Mouse (Mus musculus) spleen, embryonic (tissue): ENCODE measurements at regions not wholly inside any gene's neighbourhood (a gene's known extent, or its start where the extent isn't known, plus 50 kb on each side); places are given as distances from the start of the nearest gene placed in this dataset.
"Not testable (repeated sequence)": the region's sequence is repeated elsewhere in the genome, so short reads cannot be mapped to it uniquely, and the experiment has no call there.

Experiments used
- CTCF ChIA-PET: fragments of 350-600 bp; sonication (Branson Sonifier 250); formaldehyde crosslinking; loops from one replicate; lab custom pipeline; 2022; lab: Charles Lee

DNA sequence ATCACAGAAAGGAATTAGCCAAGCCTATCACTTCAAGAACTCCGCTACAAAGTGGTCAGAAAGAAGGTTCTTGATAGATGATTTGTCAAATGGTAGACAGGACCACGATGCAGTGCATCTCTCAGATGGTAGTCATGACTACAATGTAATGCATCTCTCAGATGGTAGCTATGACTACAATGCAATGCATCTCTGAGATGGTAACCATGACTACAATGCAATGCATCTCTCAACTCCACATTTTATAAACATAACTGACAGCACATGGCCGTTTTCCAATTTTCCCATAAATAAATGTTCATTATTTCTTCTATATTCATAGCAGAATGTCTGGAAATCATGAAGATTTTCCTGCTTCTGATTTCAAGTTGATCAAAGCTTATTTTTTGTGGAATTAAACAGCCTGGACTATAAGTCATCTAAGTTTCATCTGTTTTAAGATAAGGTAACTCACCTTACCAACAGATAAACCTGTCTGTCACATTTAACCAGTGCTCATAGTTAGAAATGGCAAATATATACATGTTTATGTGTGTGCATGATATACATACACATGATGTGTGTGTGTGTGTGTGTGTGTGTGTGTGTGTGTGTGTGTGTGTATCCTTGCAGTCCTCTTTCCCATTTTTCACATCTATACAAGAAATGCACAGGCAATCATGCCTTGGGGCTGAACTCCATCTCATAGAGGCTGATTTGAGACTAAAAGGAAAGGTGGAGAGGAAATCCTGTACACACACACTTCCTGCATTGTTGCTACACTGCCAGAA is 122.4 kb downstream of the Phf3 start:
- CTCF ChIA-PET = no interaction called here

GRCm38 (mm10) chr1:30741955-30742354 is 131.8 kb downstream of the Phf3 start:
- CTCF ChIA-PET = no interaction called here

- CTCF ChIA-PET = no interaction called here
Observed at GRCm38 (mm10) chr1:30740831-30741230, 132.9 kb downstream of the Phf3 start.

GRCm38 (mm10) chr1:30721519-30721918 is 152.2 kb downstream of the Phf3 start:
- CTCF ChIA-PET = no interaction called here

DNA sequence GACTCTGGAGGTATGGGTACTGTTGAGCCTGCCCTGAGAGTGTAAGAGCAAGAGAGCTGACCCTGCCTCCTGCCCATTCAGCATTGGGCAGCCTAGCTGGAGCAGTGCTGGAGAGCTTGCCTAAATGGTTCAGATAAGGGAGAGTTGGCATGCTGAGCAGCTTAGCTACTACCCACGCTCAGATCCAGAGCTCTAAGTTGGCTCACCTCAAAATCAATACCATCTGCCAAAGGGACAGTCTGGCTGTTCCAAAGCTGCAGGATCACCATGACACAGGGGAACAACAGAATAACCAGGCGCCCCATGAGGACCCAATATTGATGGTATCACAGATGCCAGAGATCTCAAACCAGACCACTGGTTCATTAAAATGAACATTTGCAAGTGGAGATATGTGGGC is 152.9 kb downstream of the Phf3 start:
- CTCF ChIA-PET = no interaction called here

GRCm38 (mm10) chr1:30718578-30718977 is 155.1 kb downstream of the Phf3 start:
- CTCF ChIA-PET = no interaction called here

DNA sequence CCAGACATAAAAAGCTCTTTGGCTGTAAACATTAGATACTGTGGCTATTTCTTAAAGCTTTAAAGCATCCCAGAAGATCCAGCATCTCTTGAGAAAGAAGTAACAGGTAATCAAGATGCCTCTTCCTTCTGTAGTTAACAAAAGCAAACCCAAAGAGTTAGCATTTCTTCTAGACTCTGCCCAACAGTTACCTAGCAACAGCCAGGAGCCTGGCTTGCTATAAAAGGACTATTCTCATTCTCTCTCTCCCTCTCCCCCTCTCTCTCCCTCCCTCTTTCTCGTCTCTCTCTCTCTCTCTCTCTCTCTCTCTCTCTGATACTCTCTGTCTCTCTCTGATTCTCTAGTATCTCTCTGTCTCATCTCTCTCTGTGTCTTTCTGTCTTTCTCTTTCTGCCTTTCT is 157.4 kb downstream of the Phf3 start:
- CTCF ChIA-PET = no interaction called here

DNA sequence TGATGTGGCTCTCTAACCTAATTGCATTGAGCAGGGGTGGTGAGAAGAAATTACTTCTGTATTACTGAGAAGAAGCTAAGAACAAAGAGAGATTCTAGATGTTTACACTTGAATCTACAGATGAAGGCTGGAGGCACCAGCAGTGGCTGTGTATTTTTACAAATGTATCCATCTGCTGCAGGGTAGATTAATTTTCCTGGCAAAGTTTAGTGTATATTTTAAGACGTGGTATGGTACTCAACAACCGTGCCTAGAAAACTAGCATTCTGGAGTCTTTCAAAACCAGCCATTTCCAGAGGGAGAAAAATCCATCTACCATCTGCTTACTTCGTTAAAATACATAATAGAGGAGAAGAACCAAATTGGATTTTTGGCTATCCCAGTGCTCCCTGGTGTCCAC is 172.6 kb downstream of the Phf3 start:
- CTCF ChIA-PET = no interaction called here

DNA sequence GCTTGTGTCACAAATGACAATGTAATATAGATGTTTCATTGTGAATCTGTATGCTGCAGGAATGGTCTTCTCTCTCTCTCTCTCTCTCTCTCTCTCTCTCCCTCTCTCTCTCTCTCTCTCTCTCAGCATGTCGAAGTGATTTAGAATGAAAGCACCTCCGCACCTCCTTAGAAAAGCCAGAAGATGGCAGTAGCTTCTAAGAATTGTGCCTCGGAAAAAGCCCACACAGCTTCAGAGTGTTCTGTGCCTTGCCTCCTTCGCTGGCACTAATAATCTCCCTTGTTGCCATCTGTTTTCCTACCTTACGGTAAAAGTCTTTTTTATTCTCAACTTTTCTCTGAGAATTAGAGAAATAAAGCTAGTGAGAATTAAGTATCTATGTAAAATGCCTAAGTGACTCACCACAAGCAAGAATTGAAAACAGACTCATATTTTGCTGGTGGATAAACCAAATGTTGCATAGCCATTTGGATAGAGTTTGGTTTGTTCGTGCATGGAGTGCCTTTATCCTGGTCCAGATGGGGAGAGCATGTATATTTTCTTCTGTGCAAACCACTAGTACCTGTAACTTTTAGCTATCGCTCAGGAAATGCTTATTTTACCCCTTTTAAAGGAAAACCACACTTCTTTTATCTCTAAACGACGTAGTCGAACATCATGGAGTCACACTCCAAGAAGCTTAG is 173.2 kb downstream of the Phf3 start:
- CTCF ChIA-PET = no interaction called here

- CTCF ChIA-PET = no interaction called here
Observed at GRCm38 (mm10) chr1:30696342-30696741, 177.4 kb downstream of the Phf3 start.

DNA sequence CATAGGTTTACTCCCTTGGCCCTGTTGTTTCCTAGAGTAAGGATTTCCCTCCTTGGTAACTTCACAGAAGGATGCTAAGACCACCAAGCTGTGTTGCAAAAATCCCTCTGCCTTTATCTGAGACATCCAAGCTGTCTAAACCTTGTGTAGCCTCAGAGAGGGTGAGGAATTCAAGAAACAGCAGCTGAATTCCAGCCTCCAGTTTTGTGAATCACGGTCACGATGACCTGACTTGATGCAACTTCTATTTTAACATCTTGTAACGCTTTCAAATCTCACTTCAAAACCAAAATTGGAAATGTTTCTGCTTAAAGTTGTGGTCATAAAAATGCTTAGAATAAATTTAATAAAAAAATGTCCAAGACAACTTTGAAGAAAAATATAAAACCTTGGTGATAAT is 188.4 kb downstream of the Phf3 start:
- CTCF ChIA-PET = no interaction called here

- CTCF ChIA-PET = no interaction called here
Observed at GRCm38 (mm10) chr1:30683889-30684288, 189.8 kb downstream of the Phf3 start.

GRCm38 (mm10) chr1:30639807-30640206 is 233.9 kb downstream of the Phf3 start:
- CTCF ChIA-PET = no interaction called here

DNA sequence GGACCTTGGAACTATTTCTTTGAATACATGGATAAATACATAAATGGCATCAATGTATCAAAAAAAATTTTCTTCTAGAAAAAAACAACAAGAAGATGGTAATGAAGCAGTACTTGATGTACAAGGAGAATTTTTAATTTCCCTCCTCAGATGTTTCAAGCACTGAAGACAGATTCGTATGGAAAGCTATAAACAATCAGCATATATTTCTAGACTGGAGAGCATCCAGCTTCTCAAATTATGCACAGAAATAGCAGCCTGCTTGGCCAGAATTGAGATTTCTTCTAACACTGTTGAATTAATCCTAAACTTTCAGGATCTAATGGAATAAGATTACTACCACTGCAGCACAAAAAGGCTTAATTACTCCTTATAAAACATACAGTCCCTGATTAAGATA is 241.0 kb downstream of the Phf3 start:
- CTCF ChIA-PET = no interaction called here

- CTCF ChIA-PET = not testable (repeated sequence)
Observed at GRCm38 (mm10) chr1:30627796-30628195, 245.9 kb downstream of the Phf3 start.

DNA sequence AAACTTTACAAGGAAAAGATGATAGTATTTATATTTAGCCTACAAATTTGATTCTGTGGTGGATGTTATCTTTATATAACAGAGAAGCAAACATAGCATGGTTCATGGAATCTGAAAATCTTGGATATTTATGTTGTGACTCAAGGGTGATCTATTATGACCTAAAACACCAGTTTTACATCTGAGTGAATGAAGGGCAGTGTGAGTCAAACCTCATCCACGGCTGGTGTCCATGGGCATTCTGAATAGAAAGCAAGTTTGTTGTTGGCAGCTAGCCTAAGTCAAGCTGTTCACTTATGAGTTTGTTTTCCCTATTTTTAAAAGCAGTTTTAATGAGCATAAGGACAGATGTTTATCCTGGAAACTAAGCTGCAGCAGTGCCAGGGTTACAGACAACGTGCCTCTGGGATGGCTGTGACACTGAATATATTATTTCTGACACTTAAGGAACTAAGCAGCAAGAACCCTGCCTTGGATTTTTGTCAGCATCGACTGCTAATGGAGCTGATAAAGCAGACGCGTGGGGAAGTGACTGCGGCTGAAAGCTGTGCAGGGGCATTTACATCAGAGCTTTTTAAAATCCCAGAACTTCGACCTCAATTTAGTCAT is 278.5 kb downstream of the Phf3 start:
- CTCF ChIA-PET = no interaction called here

- CTCF ChIA-PET = no interaction called here
Observed at GRCm38 (mm10) chr1:30594036-30594435, 279.7 kb downstream of the Phf3 start.

- CTCF ChIA-PET = no interaction called here
Observed at GRCm38 (mm10) chr1:30590721-30591120, 283.0 kb downstream of the Phf3 start.

DNA sequence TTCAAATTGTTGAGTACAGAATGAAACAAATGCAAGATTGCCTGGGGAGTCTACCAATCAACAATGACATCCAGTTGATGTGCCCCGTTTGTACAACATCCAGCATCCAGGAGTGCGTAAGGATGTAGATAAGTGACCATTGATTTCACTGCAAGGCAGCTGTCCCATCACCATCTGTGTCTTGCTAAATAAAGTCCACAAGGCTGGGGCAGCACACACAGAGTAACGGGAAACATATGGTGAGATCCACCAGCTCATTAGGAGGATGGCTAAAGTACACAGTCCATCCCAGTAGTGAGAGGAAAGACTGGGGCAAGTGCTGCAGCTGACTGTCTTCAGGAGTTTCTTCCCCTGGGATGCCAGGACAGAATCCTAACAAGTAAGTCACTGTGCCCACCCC is 284.8 kb downstream of the Phf3 start:
- CTCF ChIA-PET = no interaction called here

GRCm38 (mm10) chr1:30588336-30588735 is 285.4 kb downstream of the Phf3 start:
- CTCF ChIA-PET = no interaction called here

DNA sequence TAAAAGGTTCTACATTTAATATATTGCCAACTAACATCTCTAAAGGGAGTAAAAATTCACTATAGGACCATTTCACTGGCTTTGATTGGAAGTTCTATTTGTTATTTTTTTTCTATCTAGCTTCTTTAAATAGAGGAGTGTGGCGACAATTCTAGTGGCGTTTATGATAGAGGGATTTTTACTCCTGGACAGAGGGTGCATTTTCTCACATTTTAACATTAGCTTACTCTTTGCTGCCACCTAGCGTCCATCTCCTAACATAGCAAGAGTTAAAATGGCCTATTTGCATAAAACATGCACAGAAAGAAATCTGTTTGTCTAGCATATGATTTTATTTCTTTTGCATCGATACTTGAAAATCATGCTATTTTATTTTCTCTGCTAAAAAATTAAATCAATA is 288.9 kb downstream of the Phf3 start:
- CTCF ChIA-PET = no interaction called here

DNA sequence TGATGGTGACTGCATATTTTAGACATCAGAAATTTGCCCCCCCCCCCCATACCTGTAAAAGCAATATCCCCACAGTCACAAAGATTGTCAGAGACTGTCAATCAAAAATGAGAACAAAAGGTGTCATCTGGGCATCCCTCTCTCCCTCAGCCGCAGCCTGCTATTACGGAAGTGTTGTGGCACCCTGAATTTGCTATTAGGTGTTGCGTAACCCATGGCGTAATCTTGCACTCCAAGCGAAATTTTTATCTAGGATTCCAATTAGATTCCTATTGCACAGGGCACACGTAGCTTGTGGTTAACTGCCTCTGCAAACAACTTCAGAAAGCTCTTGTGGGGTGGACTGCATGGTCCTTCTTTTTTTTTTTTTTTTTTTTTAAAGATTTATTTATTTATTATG is 289.9 kb downstream of the Phf3 start:
- CTCF ChIA-PET = no interaction called here

DNA sequence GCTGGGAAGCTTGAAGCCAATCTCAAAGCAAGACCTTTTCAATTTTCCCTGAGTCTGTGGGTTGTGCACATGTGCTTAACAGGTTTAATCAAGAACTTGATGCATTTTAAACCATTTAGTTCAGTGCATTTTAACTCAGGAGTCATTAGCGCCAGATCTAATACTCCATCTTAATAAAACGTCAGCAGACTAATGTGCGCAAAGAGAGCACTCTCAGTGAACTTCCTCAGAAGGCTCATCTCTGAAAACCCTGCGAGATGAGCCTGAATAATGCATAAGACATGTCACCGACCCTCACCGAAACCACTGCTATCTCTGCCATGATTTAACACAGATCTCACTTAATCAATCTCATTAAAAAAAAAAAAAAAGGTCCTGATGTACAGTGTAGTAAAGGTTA is 309.0 kb downstream of the Phf3 start:
- CTCF ChIA-PET = no interaction called here
